Mouse (Mus musculus) neural tube, embryonic 10.5 days (tissue): ENCODE data around the gene Slc35g1.
"Not testable (repeated sequence)": the region's sequence is repeated elsewhere in the genome, so short reads cannot be mapped to it uniquely, and the experiment has no call there.

Source experiments
- DNase-seq: peaks from one replicate; pipeline ENCODE4 v3.0.0-alpha.2; 2017; ENCODE audit warnings: low spot score; ENCODE audit errors: extremely low spot score

The Slc35g1 gene

DNA sequence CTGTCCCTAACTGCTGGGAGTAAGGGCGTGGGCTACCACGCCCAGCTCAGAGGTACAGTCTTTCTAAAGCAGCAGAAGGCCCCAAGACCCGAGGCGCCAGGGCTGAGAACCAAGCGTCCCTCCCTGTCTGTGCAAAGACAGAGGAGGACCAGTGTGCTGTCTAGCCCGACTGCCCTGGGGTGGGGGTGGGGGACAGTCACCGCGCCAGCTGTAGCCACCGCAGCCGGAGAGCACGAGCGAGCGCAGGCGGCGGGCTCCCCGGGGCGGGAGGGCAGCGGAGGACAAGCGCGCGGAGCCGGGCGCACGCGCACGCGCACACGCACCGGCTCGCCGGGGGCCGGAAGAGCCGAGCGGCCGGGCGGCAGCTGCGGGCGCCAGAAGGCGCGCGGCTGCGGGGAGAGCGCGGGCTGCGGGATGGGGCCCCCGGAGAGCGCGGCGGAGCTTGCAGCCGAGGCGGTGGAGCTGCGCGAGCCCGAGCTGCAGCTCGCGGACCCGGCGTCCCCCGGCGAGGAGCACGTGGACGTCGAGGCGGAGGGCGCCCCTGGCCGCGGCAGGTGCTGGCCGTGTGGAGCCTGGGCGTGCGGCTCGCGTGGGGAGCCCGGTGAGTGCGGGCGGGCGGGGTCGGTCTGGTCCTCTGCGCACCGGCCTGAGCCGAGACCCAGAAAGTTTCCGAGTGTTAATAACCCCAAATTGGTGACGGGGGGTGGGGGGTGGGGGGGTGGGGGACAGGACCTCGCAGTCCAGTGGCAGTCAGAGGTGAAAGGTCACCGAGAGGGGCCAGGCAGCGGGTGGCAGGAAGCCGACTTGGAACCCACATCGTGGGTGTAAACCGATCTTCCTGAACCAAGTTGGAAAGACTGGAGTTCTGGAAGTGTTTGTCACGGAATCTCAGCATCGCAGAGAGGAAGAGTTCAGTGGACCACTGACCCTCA lies at the start of gene Slc35g1:
Gene Slc35g1, plus strand, starts transcription at position 280 of the 932 bp plus-strand sequence.
- peak; percentile 81 for DNase-seq

DNA sequence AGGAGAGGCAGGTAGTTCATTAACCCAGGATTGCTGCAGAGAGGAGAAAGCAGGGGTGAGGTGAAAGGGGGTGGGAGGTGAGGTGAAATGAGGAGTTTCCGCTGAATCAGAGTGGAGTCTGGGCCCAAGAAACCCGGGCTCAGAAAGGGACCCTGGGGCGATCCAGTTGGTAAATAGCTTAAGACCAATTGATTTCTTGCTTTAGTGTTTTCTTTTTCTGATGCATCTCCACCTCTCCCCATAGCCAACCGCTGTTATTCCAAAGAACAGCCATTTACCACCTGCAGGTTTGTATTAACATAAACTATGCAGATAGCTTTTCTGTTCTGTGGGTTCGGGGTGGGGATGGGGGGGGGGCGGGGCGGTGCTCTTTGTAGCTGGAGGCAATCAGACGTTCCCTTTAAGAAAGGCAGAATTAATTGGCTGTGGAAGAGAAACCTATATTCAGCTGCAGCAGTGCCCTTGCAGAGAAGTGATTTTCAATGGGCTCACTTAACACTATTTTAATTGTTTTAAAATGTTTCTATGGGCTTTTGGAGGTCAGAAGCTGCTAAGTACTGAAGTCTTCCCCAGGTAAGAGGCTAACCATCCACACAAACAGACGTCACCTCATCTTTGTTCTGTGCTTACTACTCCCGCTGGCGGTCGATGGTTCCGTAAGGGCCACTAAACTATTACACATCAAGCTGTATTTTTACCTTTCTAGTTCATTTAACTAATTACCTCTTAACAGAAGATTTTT lies 47.3 kb upstream of the Slc35g1 start:
- no peak for DNase-seq

DNA sequence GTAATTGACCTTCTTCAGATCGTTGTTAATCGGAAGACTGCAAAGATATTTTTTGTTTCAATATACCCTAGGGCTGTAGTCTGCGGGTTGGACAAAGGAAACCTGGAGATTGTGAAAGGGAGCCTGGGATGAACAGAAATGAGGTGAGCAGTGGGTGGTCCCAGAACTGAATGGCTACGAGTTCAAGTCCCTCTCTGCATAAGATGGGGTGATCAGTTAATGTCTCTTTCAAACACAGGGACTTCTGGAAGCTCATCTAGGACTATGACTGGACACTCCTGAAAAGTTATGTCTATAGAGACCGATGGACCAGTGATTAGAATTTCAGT lies 46.8 kb upstream of the Slc35g1 start:
- no peak for DNase-seq

DNA sequence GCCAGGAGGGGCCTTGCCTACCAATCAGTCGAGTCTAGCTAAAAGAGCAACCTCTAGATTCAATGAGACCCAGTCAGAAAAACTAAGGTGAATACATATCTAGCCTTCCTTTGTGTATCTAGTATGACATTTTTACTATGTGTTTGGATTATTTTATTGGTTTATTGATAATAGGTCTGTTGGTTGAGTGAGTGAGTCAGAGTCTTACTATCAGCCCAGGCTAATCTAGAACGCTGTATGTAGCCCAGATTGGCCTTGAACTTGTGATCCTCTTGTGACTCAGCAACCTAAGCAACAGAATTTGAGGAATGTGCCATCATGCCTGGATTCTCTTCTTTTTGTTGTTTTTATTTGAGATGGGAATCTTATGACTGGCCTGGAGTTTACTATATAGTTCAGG lies 44.6 kb upstream of the Slc35g1 start:
- DNase-seq: no peak

DNA sequence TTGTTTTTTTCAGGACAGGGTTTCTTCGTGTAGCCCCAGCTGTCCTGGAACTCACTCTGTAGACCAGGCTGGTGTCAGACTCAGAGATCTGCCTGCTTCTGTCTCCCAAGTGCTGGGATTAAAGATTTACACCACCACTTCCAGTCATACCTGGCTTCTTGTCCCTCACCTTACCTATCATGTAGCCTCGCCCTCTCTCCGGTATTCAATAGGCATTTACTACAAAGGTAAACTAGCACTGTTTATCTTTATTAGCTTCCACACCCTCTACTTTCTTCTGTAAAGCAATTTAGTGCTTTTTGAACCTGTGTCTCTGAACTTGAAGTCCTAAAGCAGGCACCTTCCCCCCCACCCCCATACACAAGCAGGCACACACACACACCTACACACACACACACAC lies 44.1 kb upstream of the Slc35g1 start:
- DNase-seq: no peak

DNA sequence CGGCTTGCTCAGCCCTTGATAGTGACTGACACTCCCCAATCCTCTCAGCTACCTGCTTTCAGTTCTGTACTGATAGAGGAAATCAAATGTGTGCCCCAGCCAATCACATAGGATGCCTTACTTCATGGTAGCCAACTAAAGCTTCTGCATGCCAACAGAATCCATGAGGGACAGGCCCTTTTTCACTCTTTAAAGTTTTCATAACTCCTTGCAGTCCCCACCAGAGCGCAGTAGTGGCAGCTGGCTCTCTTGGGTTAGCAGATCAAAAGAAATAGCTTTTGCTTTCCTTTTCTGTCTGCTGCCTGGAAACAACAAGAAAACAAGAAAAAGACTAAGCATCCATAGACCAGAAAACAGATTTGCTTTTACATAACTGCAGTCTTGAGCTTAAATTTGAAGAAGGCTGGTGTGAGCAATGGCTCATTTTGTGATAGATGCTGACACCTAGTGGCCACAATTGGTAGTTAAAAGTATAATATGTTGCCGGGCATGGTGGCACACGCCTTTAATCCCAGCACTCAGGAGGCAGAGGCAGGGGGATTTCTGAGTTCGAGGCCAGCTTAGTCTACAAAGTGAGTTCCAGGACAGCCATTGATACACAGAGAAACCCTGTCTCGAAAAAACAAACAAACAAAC lies 43.2 kb upstream of the Slc35g1 start:
- no peak for DNase-seq

DNA sequence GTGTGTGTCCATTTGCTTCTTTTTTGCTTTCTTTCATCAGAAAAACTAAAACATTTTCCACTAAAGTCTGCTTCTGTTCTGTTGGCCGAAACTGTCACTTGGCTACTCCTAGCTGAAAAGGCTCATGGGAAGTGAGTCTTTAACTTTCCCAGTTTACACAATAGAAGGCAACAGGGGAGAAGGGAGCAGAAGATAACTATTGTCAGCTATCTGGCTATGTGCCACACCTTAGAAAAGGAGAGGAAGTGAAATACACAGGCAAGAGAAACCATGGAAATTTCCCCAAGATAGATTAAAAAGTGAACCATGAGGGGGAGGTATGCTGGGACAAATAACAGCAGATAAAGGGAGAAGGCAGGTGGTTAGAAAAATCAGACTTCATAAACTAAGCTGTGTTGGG lies 41.5 kb upstream of the Slc35g1 start:
- DNase-seq: no peak

DNA sequence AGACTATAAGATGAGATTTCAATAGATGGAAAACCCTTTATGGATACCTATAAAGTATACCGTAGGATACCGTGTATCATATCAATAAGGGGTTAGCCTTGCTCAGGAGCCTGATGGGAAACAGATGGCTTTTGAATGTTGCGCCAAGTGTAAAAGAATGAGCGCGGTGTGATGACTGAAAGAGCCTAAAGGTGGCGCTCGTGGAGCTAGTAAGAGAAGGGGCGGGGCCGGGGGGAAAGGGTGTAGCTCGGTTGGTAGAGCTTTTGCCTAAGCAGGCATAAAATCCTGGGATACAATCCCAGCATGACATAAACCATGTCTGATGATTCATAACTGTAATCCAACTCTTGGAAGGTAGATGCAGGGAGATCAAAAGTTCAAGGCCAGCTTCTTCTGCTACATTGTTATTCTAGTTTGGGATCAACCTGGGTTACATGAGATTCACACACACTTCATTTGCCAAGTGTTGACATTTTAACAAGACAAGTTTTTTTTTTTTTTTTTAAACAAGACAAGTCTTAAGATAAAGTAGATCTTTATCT lies 40.9 kb upstream of the Slc35g1 start:
- DNase-seq: no peak

DNA sequence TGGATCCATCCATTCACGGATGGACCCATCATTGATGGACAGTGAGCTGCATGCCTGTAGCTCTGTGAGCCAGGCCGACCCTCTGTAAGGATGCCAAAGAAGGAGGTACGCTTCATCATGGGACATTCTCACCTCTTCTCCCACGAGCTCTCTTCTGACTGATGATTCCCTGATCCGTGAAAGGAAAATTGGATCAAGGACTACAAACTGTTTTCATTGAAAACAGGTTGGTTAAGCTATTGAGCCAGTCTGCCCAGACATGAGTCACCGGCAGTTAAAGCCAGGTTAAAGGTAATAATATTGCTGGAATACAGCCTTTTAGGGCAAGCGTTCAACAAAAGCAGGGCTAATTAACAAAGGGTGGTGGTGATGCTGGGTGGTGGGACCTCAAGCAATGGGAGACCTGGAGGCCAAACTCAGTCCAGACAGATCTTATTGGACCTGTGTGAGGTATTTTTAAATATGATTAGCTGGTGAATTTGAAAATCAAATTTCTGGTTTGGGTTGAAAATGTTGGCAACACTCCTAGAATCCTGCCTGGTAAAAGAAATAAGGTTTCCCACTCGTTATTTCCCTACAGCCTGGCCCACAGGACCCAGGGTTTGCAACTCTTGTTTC lies 39.5 kb upstream of the Slc35g1 start:
- no peak for DNase-seq

DNA sequence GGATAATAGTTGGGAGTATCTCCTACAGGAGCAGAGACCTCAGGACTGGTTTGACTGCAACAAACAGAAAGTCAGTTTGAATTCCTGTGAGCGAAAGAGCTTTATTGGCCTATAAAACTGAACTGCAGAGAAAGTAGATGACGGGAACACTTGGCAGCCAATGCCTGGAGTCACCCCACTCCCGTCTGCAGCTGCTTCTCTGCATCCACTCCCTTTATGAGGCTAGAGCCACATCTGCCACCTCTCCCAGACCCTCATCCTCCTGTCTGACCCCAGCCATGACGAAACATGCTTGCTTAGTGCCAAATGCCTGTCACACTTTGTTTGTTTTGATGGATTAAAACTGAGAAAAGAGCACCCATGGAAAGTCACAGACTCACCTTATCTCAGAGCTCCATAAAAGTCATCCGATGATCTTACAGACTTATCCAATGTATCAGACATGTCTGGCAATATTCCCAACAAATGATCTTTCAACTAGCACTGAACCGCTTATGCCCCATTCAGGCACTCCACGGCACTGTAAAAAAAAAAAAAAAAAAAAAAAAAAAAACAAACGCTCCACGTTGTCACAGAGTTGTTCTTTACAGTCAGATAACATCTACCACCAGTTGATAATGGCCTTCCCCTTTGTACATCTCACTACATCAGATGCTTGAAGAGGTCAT lies 37.7 kb upstream of the Slc35g1 start:
- DNase-seq: no peak

DNA sequence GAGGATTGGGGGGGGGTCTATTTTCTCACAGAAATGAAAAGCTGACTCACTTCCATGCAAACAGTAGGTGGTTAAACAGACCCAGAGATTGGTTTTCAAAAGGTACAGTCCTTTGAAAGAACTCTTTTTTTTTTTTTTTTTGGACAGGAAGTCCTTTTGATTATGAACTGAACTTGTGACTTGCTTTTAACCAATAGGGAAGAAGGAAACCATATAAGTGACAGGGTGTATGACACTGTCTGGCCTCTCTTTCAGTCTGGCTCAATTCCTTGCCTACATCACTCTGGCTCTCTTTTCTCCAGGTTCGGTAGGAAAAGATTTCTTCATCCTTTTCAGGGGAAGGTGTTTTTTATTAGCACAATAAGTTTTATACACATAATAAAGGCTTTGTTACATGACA lies 36.5 kb upstream of the Slc35g1 start:
- DNase-seq: no peak

DNA sequence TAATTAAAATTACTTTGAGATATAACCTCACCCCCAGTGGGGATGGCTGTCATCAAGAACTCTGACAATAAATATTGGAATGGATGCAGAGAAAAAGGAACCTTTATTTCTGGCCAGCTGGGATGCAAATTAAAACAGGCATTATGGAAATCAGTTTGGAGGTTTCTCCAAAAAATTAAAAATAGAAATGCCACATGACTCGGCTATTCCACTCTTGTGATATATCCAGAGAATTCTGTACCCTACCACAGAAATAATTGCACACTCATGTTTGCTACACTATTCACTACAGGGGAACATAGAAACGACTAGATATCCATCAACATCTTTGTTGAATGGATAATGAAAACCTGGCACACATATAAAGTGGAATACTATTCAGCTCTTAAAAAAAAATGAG lies 33.9 kb upstream of the Slc35g1 start:
- no peak for DNase-seq

DNA sequence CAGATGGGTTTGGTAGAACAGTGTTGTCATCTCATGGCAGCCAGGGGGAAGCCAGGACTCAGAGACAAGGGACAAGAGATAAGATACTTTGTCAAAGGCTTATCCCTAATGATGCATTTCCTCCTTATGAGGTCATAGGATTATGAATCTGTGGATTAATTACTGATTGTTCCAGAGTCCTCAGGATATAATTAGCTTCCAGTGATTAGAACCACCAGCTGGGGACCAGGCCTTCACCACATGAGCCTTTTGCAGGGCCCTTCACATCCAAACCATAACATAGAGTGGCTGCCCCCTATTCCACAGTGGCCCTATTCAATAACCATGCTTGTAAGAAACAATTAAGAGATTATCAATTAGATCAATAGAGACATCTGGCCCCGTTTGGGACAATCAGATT lies 32.4 kb upstream of the Slc35g1 start:
- DNase-seq: no peak

DNA sequence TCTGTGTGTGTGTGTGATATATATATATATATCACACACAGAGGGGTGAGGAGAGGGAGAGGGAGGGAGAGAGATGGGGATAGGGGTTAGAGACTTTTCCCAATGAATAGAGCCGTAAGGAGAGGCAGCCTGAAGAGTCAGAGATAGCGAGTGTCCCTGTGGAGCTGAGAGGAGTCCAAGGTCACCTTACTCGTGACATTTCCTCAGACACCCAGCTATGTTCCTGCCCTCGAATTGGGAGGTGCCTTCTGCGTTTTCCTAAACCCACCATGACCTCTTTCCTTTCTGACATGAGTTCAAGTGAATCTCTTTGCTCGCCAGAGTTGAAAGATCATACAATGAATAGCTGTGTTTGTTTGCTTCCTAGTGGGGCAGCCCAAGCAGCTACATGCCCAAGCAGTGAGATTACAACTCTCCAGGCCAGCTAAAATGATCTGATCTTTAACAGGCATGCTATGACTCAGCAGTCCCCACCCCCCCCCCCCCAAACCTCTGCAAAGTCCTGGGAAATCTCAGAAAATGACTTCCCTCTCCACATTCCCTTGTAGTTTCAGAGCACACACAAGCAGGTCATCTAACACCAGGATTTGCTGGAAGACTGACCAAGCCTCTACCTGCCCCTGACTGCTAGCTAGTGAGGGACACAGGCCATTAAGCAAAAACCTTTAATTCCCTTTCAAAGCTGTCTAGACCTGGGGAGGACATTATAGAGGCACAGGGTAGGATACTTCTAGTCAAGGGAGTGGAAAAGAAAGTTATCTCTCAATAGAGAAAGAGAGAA lies 31.7 kb upstream of the Slc35g1 start:
- DNase-seq: no peak

DNA sequence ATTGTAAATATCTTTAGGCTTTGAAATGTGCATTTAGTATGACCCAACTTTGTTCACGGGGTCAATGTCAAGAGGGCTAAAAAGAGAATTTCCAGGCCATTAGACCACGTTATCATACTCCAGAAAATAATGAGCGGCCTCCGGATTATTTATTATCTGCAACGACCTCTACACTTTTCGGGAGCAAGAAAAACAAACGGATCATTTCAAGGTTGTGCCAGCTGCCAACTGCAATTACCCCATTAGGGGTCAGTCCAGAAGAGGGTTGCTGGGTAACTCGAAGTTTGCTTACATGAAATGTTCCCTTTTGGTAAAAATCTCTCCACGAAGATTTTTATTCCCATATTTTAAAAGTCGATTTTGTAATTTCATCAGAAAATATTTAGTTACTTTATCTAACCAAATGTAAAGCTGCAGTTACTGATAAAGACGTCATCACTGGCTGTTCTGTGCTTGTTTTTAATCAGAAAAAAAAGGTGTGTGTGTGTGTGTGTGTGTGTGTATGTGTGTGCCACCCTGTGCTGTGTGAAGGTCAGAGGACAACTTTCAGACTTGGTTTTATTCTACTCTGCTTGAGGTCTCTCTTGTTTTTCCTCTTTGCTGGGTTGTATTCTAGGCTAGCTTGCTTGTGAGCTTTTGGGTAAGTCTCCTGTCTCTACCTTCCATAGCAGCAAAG lies 30.7 kb upstream of the Slc35g1 start:
- no peak for DNase-seq

DNA sequence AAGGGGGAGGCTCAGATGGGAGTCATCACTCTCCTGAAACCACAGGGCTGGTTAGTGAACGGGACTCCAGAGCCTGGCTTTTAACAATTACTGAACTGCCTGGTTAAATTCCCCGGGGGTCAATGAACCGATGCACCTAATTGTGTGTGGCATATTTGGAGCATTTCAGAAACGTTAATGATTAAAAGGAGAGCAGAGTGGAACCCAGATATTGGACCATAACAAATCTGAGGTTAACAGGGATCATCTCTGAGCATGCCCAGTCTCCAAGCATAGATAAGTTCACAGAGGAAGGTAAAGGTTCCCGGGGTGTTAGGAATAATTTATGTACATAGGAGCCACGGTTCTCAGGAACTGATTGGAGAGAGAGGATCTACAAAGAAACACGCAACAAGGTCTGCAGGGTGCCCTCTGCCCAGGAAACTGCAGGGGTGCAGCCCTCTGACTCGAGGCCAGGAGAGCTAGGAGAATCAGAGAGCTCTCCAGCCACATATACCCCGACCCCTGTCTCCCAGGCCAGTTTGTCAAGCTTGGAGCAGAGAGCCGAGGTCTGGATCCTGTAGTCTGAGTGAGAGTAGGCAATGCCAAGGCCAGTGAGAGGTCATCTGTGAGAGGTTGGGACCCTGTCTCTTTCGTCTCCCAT lies 23.2 kb upstream of the Slc35g1 start:
- no peak for DNase-seq

DNA sequence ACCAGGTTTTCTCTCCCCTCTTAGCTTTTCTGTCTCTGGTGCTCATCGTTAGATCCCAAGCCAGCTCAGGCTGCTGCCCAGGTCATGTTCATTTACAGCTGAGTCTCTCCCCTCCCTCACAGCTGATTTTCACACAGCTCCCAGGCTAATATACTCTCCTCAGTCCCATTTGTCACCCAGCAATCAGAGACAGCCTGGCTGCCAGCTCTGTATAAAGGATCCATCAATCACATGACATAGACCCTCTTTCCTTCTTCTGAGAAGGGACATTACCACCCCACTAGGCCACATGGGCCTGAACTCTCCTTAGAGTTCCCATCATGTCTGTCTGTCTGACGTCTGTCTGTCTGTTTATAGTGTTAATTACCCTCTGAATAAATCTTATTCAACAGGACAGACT lies 22.4 kb upstream of the Slc35g1 start:
- DNase-seq: no peak

DNA sequence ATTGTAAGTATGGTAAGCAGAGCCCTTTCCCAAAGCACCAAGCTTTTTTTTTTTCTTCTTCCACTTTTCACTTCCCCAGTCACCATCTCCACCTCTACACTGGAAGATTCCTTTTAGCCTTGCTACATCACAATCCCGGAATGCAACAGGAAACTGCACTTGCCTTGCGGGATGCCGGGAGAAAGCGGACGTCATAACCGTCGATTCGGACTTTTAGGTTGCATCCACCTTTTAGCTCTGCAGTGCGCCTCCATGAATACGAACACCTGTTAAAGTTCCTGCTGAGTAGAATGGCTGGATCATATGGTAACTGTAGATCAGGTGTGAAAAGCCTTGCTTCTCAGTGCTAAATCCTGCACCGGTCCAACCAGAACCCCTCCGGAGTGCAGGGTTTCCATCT lies 12.0 kb upstream of the Slc35g1 start:
- no peak for DNase-seq

DNA sequence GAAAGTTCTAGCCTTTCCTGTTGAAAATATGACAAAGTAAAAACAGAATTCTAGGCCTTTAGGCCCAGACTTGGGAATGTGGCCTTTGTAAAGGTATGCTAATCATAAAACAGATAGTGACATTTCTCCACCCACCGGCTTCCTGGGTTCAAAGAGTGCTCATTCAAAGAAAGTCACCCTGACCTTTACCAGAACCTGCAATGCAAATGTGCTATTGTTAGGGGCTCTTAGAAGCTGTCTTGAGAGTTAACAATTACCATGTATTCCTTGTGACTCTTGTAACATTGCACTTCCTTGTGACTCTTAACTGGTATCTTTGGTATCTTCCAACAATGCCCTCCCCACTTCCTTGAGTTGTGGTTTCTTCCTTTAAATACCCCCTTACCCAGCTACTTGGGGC lies 8.8 kb upstream of the Slc35g1 start:
- not testable (repeated sequence) for DNase-seq
